Mouse (Mus musculus) limb, embryonic 14.5 days (tissue): ENCODE results near the gene Sft2d1. TPM values are rescaled to one million over a fixed set of nuclear protein-coding genes. Genes with fewer than 3 reads are reported as not detected.

Experiments used
- ATAC-seq: fragments of 200-750 bp; cut with Nextera tagmentation; 2 replicates; pipeline ENCODE4 v1.8.0; 2017; ENCODE audit warnings: low read depth, moderate number of reproducible peaks, moderate TSS enrichment; ENCODE audit not compliant: low FRiP score
- DNase-seq: peaks from one replicate; pipeline ENCODE4 v3.0.0-alpha.2; 2015; ENCODE audit warnings: low spot score
- H3K27ac ChIP-seq: fragments of 300-500 bp; sonication (generic); replicated peaks from 2 replicates; pipeline ENCODE4 v1.5.1; 2014; ENCODE audit warnings: low read depth, mild to moderate bottlenecking, low read length, moderate library complexity, mixed read lengths
- H3K27me3 ChIP-seq: fragments of 300-500 bp; sonication (generic); 2 replicates; pipeline ENCODE4 v1.6.1; 2014; ENCODE audit warnings: low read length, mixed read lengths; ENCODE audit not compliant: control insufficient read depth, insufficient read depth
- H3K36me3 ChIP-seq: fragments of 300-500 bp; sonication (generic); 2 replicates; pipeline ENCODE4 v1.6.1; 2014; ENCODE audit warnings: mild to moderate bottlenecking, low read length, moderate library complexity, mixed read lengths; ENCODE audit not compliant: control insufficient read depth, insufficient read depth
- H3K4me1 ChIP-seq: fragments of 300-500 bp; sonication (generic); 2 replicates; pipeline ENCODE4 v1.6.1; 2014; ENCODE audit warnings: antibody characterized with exemption, low read length, mixed read lengths; ENCODE audit not compliant: control insufficient read depth, insufficient read depth
- H3K4me2 ChIP-seq: fragments of 300-500 bp; sonication (generic); replicated peaks from 2 replicates; pipeline ENCODE4 v1.6.1; 2014; ENCODE audit warnings: low read depth, mild to moderate bottlenecking, low read length, moderate library complexity; ENCODE audit not compliant: severe bottlenecking
- H3K4me3 ChIP-seq: fragments of 300-500 bp; sonication (generic); replicated peaks from 2 replicates; pipeline ENCODE4 v1.5.1; 2014; ENCODE audit warnings: low read length
- H3K9ac ChIP-seq: fragments of 300-500 bp; sonication (generic); 2 replicates; pipeline ENCODE4 v1.6.1; 2014; ENCODE audit warnings: mild to moderate bottlenecking, low read depth, low read length, moderate library complexity; ENCODE audit not compliant: severe bottlenecking
- H3K9me3 ChIP-seq: fragments of 300-500 bp; sonication (generic); 2 replicates; pipeline ENCODE4 v1.6.1; 2016; ENCODE audit warnings: low read length; ENCODE audit not compliant: control insufficient read depth
- POLR2A ChIP-seq: fragments of 200-500 bp; IDR thresholded peaks from 2 replicates; pipeline ENCODE4 v1.8.0; 2012; ENCODE audit warnings: inconsistent platforms, mild to moderate bottlenecking, moderate library complexity, borderline replicate concordance; ENCODE audit not compliant: insufficient read depth, insufficient read length; ENCODE audit errors: extremely low read depth
- WGBS: fragments of 180-500 bp; shearing (Covaris S2); extraction: QIAGEN DNeasy Blood & Tissue Kit; methylation state at CpG from one replicate; pipeline ENCODE4 v1.1.7; 2014; 5-methylcytosine and 5-hydroxymethylcytosine counted together
- polyA plus RNA-seq, 2 experiments: library from polyadenylated mRNA; depleted of rRNA in 1 of 2; stranded (reverse) in 1 of 2; unstranded in 1 of 2; fragments of >200 nt; fragmentation: Nextera tagmentation in 1 of 2; extraction: Ambion mirVana in 1 of 2; gene quantifications; 2 replicates each; pipeline versions ENCODE4 v1.2.1 to v1.2.3; 2012 to 2014

Gene Sft2d1
- polyA plus RNA-seq, 2 experiments = 70.1 to 103 TPM

DNA sequence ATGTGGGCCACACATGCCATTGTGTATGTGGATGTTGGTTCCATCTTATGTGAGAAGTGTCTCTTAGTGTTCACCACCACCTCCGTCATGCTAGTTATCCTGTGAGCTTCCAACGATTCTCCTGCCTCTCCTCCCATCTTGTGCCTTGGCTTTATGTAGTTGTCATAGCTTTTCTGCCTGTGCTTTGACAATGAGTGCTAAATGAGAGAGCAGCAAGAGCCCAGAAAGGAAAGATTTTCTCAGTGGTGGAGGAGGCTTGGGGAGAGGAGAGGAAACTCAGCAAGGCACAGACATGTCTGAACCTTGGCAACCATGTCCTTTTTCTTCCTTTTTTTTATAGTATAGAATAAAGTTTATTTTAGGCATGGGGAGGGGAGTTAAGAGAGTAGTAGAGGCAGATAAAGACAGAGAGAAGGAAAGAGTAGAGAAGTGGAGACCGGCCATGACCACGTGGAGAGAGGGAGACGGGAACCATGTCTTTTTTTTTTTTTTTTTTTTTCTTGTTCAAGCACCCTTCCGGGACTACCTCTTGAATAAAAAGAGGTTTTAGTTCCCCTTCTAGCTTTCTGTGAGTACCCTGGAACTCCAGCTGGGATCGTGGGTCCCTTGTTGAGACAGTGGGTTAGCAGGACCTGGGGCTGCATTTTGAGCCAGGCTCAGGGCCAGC, 8.0 kb upstream of the Sft2d1 start:
- H3K27ac ChIP-seq = no peak overlapping the region
- peaks cover 5% of the 10 kb centered on the region; the same call in 1 of the 2 replicates for H3K36me3 ChIP-seq
- H3K9ac ChIP-seq = no peak overlapping the region
- WGBS = 66% methylated on average over 7 of the region's 7 CpGs
- no peaks in the 10 kb centered on the region for H3K9me3 ChIP-seq
- DNase-seq = no peak
- no peak for TF ChIP-seq POLR2A
- H3K4me2 ChIP-seq = no peak overlapping the region
- H3K4me1 ChIP-seq = no peaks in the 10 kb centered on the region
- no peak overlapping the region for H3K4me3 ChIP-seq
- no peaks in the 10 kb centered on the region for H3K27me3 ChIP-seq
- ATAC-seq = no peak

DNA sequence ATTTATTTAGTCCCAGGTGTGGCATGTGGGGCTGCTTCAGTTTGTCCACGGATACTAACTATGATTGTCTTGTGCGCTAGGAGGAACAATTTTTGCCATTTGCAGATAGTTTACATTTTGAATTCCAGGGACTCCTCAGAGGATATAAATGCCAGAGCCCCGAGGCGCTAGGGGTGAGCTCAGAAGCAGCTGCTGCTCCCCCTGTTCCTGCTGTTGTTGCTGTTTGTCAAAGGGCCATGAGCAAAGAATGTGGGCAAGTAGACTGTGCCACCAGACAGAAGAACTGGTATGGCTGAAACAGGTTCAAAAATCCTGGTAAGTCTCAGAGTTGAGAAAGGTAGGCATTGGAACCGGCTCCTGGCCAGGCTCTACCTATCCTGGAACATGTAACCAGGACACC, 7.2 kb upstream of the Sft2d1 start:
- H3K4me1 ChIP-seq = no peaks in the 10 kb centered on the region
- H3K4me2 ChIP-seq = no peak overlapping the region
- no peak for TF ChIP-seq POLR2A
- peak; percentile 57; the same call in 1 of the 2 replicates for ATAC-seq
- H3K9ac ChIP-seq = no peak overlapping the region
- no peak for DNase-seq
- WGBS = 45% methylated on average over 5 of the region's 5 CpGs
- no peak overlapping the region for H3K27ac ChIP-seq
- H3K4me3 ChIP-seq = no peak overlapping the region
- no peaks in the 10 kb centered on the region for H3K27me3 ChIP-seq
- no peaks in the 10 kb centered on the region for H3K9me3 ChIP-seq
- no peaks in the 10 kb centered on the region for H3K36me3 ChIP-seq

DNA sequence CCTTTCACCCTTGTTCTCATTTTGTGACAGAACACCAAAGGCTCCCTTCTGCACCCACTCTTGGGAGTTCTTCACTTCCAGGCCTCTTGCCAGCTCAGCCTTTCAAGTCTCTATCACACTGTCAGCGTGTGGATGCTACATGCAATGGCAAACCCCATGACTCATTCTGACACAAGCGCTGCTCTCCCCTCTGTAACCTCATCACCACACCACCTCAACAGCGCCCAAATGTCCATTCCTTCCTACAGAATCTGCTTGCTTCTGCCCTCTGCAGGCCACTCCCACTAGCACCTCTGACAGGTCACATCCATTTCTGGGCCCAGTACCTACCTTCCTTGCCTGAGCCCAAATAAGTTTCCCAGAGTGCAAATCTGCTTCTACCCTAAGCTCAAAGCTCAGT, 5.1 kb upstream of the Sft2d1 start:
- Histone ChIP-seq H3K36me3 (no peaks in the 10 kb centered on the region), H3K4me2 (no peak overlapping the region), H3K4me3 (no peak overlapping the region), H3K9ac (no peak overlapping the region), H3K9me3 (no peaks in the 10 kb centered on the region), H3K27ac (no peak overlapping the region), H3K4me1 (no peaks in the 10 kb centered on the region), H3K27me3 (no peaks in the 10 kb centered on the region)
- DNase-seq (no peak), ATAC-seq (no peak)
- TF ChIP-seq POLR2A = no peak
- WGBS = 25% methylated on average over 3 of the region's 3 CpGs

DNA sequence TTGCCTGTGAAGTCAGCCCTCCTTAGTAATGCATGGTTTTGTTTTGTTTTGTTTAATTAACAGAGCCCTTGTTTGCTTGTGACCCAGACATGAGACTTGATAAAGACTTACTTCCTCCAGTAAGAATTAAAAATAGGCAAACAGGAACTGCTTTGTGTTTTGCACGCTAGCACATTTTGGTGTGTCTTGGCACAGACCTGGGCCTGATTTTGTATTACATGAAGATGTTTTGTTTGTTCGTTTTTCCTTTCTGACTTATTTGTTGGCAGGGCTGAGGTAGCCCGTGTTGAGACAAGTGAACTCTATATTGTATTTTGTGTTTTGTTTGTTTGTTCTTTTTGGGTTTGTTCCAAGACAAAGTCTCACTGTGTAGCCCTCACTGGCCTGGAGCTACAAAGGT, 849 bp downstream of the Sft2d1 start:
- no peak for DNase-seq
- Histone ChIP-seq H3K9ac (peak overlapping the region; percentile 66), H3K36me3 (no peaks in the 10 kb centered on the region), H3K4me2 (peak overlapping the region; percentile 73), H3K4me3 (peak overlapping the region; percentile 78), H3K27ac (no peak overlapping the region), H3K27me3 (no peaks in the 10 kb centered on the region), H3K9me3 (no peaks in the 10 kb centered on the region), H3K4me1 (peaks cover 10% of the 10 kb centered on the region)
- TF ChIP-seq POLR2A = no peak
- 45% methylated on average over 3 of the region's 3 CpGs for WGBS
- no peak for ATAC-seq

DNA sequence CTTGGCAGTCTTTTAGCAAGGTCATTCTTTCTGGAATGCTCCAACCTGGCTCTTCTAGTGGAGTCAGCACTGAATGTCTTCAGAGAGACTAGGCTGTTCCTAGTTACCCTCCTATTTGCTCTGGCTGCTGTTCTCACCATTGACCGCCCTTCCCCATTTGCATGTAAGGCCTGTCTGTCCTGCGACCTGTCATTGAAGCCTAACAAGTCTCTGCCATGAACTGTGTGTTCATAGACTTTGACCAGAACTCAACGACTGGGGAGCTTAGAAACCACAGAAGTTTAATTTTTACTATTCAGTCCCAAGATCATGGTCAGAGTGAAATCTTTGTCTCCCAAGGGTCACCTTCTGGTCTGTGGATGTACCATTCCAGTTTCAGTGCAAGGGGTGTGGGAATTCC, 3.1 kb downstream of the Sft2d1 start:
- DNase-seq (no peak), ATAC-seq (no peak)
- no peak for TF ChIP-seq POLR2A
- peaks cover 10% of the 10 kb centered on the region for H3K4me1 ChIP-seq
- no peak overlapping the region for H3K9ac ChIP-seq
- no peak overlapping the region for H3K4me3 ChIP-seq
- WGBS = 84% methylated on average over 3 of the region's 3 CpGs
- no peaks in the 10 kb centered on the region for H3K36me3 ChIP-seq
- H3K27ac ChIP-seq = no peak overlapping the region
- H3K27me3 ChIP-seq = no peaks in the 10 kb centered on the region
- no peak overlapping the region for H3K4me2 ChIP-seq
- H3K9me3 ChIP-seq = no peaks in the 10 kb centered on the region
